Mouse (Mus musculus) limb, embryonic 12.5 days (tissue): Measurements from ENCODE around the gene Cdh13. TPM values are rescaled to one million over a fixed set of nuclear protein-coding genes. Genes with fewer than 3 reads are reported as not detected.

Experiments
- ATAC-seq: fragments of 200-750 bp; cut with Nextera tagmentation; 2 replicates; pipeline ENCODE4 v1.8.0; 2017; ENCODE audit warnings: low read depth, moderate TSS enrichment; ENCODE audit not compliant: insufficient number of reproducible peaks, insufficient read depth, low FRiP score, low TSS enrichment
- H3K27ac ChIP-seq: fragments of 300-500 bp; sonication (generic); 2 replicates; pipeline ENCODE4 v1.5.1; 2016; ENCODE audit warnings: mild to moderate bottlenecking, moderate library complexity
- H3K27me3 ChIP-seq: fragments of 300-500 bp; sonication (generic); 2 replicates; pipeline ENCODE4 v1.6.1; 2016; ENCODE audit warnings: mild to moderate bottlenecking, moderate library complexity
- H3K36me3 ChIP-seq: fragments of 300-500 bp; sonication (generic); 2 replicates; pipeline ENCODE4 v1.6.1; 2016; ENCODE audit warnings: mild to moderate bottlenecking, moderate library complexity
- H3K4me1 ChIP-seq: fragments of 300-500 bp; sonication (generic); replicated peaks from 2 replicates; pipeline ENCODE4 v1.6.1; 2016
- H3K4me2 ChIP-seq: fragments of 300-500 bp; sonication (generic); 2 replicates; pipeline ENCODE4 v1.6.1; 2016; ENCODE audit warnings: mild to moderate bottlenecking, moderate library complexity
- H3K4me3 ChIP-seq: fragments of 300-500 bp; sonication (generic); replicated peaks from 2 replicates; pipeline ENCODE4 v1.5.1; 2016; ENCODE audit warnings: mild to moderate bottlenecking
- H3K9ac ChIP-seq: fragments of 300-500 bp; sonication (generic); replicated peaks from 2 replicates; pipeline ENCODE4 v1.6.1; 2016; ENCODE audit warnings: mild to moderate bottlenecking, moderate library complexity
- H3K9me3 ChIP-seq: fragments of 300-500 bp; sonication (generic); 2 replicates; pipeline ENCODE4 v1.6.1; 2016; ENCODE audit warnings: mild to moderate bottlenecking, moderate library complexity
- WGBS: fragments of 180-500 bp; shearing (Covaris S2); methylation state at CpG from one replicate; pipeline ENCODE4 v1.1.7; 2016; 5-methylcytosine and 5-hydroxymethylcytosine counted together
- polyA plus RNA-seq: library from polyadenylated mRNA; unstranded; fragments of >200 nt; fragmentation: Nextera tagmentation; extraction: Ambion mirVana; gene quantifications from 2 replicates; pipeline ENCODE4 v1.2.1, GENCODE M21; 2016

Gene Cdh13
- polyA plus RNA-seq, 1 experiment from 2014 or later: 8.0 TPM

GRCm38 (mm10) chr8:119258642-119259041, 975.1 kb downstream of the Cdh13 start:
- Histone ChIP-seq H3K4me1 (no peaks in the 10 kb centered on the region), H3K27ac (no peak overlapping the region), H3K9me3 (no peaks in the 10 kb centered on the region), H3K27me3 (no peaks in the 10 kb centered on the region), H3K4me3 (no peak overlapping the region), H3K36me3 (no peaks in the 10 kb centered on the region), H3K9ac (no peak overlapping the region), H3K4me2 (no peak overlapping the region)
- 41% methylated on average over 11 of the region's 11 CpGs for WGBS
- ATAC-seq: no peak

GRCm38 (mm10) chr8:119263750-119264149, 980.2 kb downstream of the Cdh13 start:
- H3K4me2 ChIP-seq: no peak overlapping the region
- no peak overlapping the region for H3K4me3 ChIP-seq
- no peak overlapping the region for H3K9ac ChIP-seq
- H3K27me3 ChIP-seq: no peaks in the 10 kb centered on the region
- WGBS: 70% methylated on average over 7 of the region's 7 CpGs
- H3K27ac ChIP-seq: no peak overlapping the region
- ATAC-seq: no peak
- no peaks in the 10 kb centered on the region for H3K9me3 ChIP-seq
- H3K36me3 ChIP-seq: no peaks in the 10 kb centered on the region
- H3K4me1 ChIP-seq: no peaks in the 10 kb centered on the region

- Histone ChIP-seq H3K9ac (no peak overlapping the region), H3K4me3 (no peak overlapping the region), H3K9me3 (no peaks in the 10 kb centered on the region), H3K27me3 (no peaks in the 10 kb centered on the region), H3K4me1 (no peaks in the 10 kb centered on the region), H3K36me3 (no peaks in the 10 kb centered on the region), H3K27ac (no peak overlapping the region), H3K4me2 (no peak overlapping the region)
- 87% methylated on average over 4 of the region's 4 CpGs for WGBS
- ATAC-seq: no peak
These were observed 982.8 kb downstream of the Cdh13 start for GRCm38 (mm10) chr8:119266304-119266703.

- no peak for ATAC-seq
- H3K4me1 ChIP-seq: no peaks in the 10 kb centered on the region
- H3K4me2 ChIP-seq: no peak overlapping the region
- H3K9me3 ChIP-seq: no peaks in the 10 kb centered on the region
- H3K36me3 ChIP-seq: no peaks in the 10 kb centered on the region
- WGBS: 74% methylated on average over 3 of the region's 3 CpGs
- H3K4me3 ChIP-seq: no peak overlapping the region
- H3K9ac ChIP-seq: no peak overlapping the region
- no peaks in the 10 kb centered on the region for H3K27me3 ChIP-seq
- H3K27ac ChIP-seq: no peak overlapping the region
These were observed 986.0 kb downstream of the Cdh13 start for GRCm38 (mm10) chr8:119269576-119269975.

- Histone ChIP-seq H3K4me3 (no peak overlapping the region), H3K4me2 (no peak overlapping the region), H3K36me3 (no peaks in the 10 kb centered on the region), H3K4me1 (no peaks in the 10 kb centered on the region), H3K27me3 (no peaks in the 10 kb centered on the region), H3K9ac (no peak overlapping the region), H3K27ac (no peak overlapping the region), H3K9me3 (no peaks in the 10 kb centered on the region)
- 80% methylated on average over 9 of the region's 9 CpGs for WGBS
- no peak for ATAC-seq
These were observed 986.8 kb downstream of the Cdh13 start for GRCm38 (mm10) chr8:119270371-119270770.

GRCm38 (mm10) chr8:119272891-119273290, 989.4 kb downstream of the Cdh13 start:
- 70% methylated on average over 8 of the region's 8 CpGs for whole genome bisulfite sequencing
- no peak overlapping the region for H3K4me3 ChIP-seq
- no peak overlapping the region for H3K9ac ChIP-seq
- no peaks in the 10 kb centered on the region for H3K9me3 ChIP-seq
- no peaks in the 10 kb centered on the region for H3K27me3 ChIP-seq
- H3K27ac ChIP-seq: no peak overlapping the region
- ATAC-seq: no peak
- no peak overlapping the region for H3K4me2 ChIP-seq
- no peaks in the 10 kb centered on the region for H3K36me3 ChIP-seq
- H3K4me1 ChIP-seq: no peaks in the 10 kb centered on the region

- no peak overlapping the region for H3K27ac ChIP-seq
- no peaks in the 10 kb centered on the region for H3K27me3 ChIP-seq
- no peaks in the 10 kb centered on the region for H3K4me1 ChIP-seq
- H3K36me3 ChIP-seq: no peaks in the 10 kb centered on the region
- H3K4me2 ChIP-seq: no peak overlapping the region
- 81% methylated on average over 1 of the region's 1 CpGs for WGBS
- ATAC-seq: peak; percentile 47; the same call in 1 of the 2 replicates
- H3K4me3 ChIP-seq: no peak overlapping the region
- H3K9me3 ChIP-seq: no peaks in the 10 kb centered on the region
- H3K9ac ChIP-seq: no peak overlapping the region
These were observed 991.9 kb downstream of the Cdh13 start for GRCm38 (mm10) chr8:119275442-119275841.

- no peak overlapping the region for H3K27ac ChIP-seq
- H3K27me3 ChIP-seq: no peaks in the 10 kb centered on the region
- H3K4me3 ChIP-seq: no peak overlapping the region
- H3K4me2 ChIP-seq: no peak overlapping the region
- no peaks in the 10 kb centered on the region for H3K4me1 ChIP-seq
- no peak overlapping the region for H3K9ac ChIP-seq
- no peaks in the 10 kb centered on the region for H3K9me3 ChIP-seq
- 76% methylated on average over 3 of the region's 3 CpGs for WGBS
- ATAC-seq: no peak
- H3K36me3 ChIP-seq: no peaks in the 10 kb centered on the region
These were observed 993.5 kb downstream of the Cdh13 start for GRCm38 (mm10) chr8:119277047-119277451.

GRCm38 (mm10) chr8:119281761-119282160, 998.2 kb downstream of the Cdh13 start:
- Histone ChIP-seq H3K9me3 (no peaks in the 10 kb centered on the region), H3K36me3 (no peaks in the 10 kb centered on the region), H3K27ac (no peak overlapping the region), H3K4me3 (no peak overlapping the region), H3K4me1 (no peaks in the 10 kb centered on the region), H3K9ac (no peak overlapping the region), H3K4me2 (no peak overlapping the region), H3K27me3 (no peaks in the 10 kb centered on the region)
- WGBS: 83% methylated on average over 2 of the region's 2 CpGs
- ATAC-seq: no peak

GRCm38 (mm10) chr8:119284516-119284915, 1001.0 kb downstream of the Cdh13 start:
- Histone ChIP-seq H3K4me2 (no peak overlapping the region), H3K9ac (no peak overlapping the region), H3K36me3 (no peaks in the 10 kb centered on the region), H3K4me3 (no peak overlapping the region), H3K4me1 (no peaks in the 10 kb centered on the region), H3K27me3 (no peaks in the 10 kb centered on the region), H3K27ac (no peak overlapping the region), H3K9me3 (no peaks in the 10 kb centered on the region)
- WGBS: 82% methylated on average over 9 of the region's 9 CpGs
- ATAC-seq: no peak

- no peak for ATAC-seq
- Histone ChIP-seq H3K27ac (no peak overlapping the region), H3K4me1 (no peaks in the 10 kb centered on the region), H3K9me3 (no peaks in the 10 kb centered on the region), H3K4me3 (no peak overlapping the region), H3K9ac (no peak overlapping the region), H3K27me3 (no peaks in the 10 kb centered on the region), H3K4me2 (no peak overlapping the region), H3K36me3 (no peaks in the 10 kb centered on the region)
- WGBS: 73% methylated on average over 4 of the region's 4 CpGs
These were observed 1001.4 kb downstream of the Cdh13 start for GRCm38 (mm10) chr8:119284920-119285319.

GRCm38 (mm10) chr8:119295477-119295876, 1011.9 kb downstream of the Cdh13 start:
- no peak overlapping the region for H3K4me2 ChIP-seq
- no peaks in the 10 kb centered on the region for H3K36me3 ChIP-seq
- WGBS: 81% methylated on average over 13 of the region's 13 CpGs
- no peak for ATAC-seq
- H3K9me3 ChIP-seq: peaks cover 8% of the 10 kb centered on the region
- no peaks in the 10 kb centered on the region for H3K4me1 ChIP-seq
- H3K4me3 ChIP-seq: no peak overlapping the region
- H3K27me3 ChIP-seq: no peaks in the 10 kb centered on the region
- no peak overlapping the region for H3K9ac ChIP-seq
- H3K27ac ChIP-seq: no peak overlapping the region
